Mouse (Mus musculus): ENCODE data around the gene Gpr162. TPM values are rescaled to one million over a fixed set of nuclear protein-coding genes. Genes with fewer than 3 reads are reported as not detected.
"Not testable (repeated sequence)": the region's sequence is repeated elsewhere in the genome, so short reads cannot be mapped to it uniquely, and the experiment has no call there.

Gene Gpr162
- polyA plus RNA-seq, 1 experiment = 52.6 TPM

- H3K4me1 ChIP-seq (ENCODE audit: control insufficient read depth, insufficient read depth, low read length) = peaks cover 27% of the 10 kb centered on the region
- no peak overlapping the region for H3K4me3 ChIP-seq (ENCODE audit: insufficient read depth, low read length)
- no peak overlapping the region for H3K27ac ChIP-seq (ENCODE audit: insufficient read depth, low read depth, low read length)
- TF ChIP-seq POLR2A (IDR thresholded peaks at IDR 0.05; ENCODE audit: borderline replicate concordance, low read depth, low read length) (no peak), CTCF (IDR thresholded peaks at IDR 0.05; ENCODE audit: low read depth, low read length) (no peak)
Observed at GRCm38 (mm10) chr6:124850535-124850934, 13.2 kb downstream of the Gpr162 start.

DNA sequence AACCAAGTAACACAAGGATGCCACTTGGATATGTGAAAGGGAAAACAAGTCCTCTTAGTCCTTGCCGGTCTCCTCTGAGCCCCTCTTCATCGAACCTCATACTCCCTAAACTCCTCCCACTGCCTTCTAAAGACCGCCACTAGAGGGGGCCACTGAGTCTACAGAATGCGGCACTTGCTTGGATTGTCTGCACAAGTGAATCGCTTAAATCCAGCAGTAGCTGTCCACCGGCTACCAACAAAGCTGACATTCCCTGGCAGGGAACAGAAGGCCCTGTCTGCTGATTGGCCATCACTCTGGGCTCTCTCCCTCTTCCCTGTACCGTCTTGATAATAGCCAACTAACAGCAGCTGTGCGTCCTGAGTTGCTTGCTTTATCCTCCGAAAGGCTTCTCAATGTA, 16.5 kb downstream of the Gpr162 start:
- H3K4me1 ChIP-seq (ENCODE audit: control insufficient read depth, insufficient read depth, low read length) = peaks cover 17% of the 10 kb centered on the region
- H3K4me3 ChIP-seq (ENCODE audit: insufficient read depth, low read length) = no peak overlapping the region
- TF ChIP-seq POLR2A (IDR thresholded peaks at IDR 0.05; ENCODE audit: borderline replicate concordance, low read depth, low read length) (no peak), CTCF (IDR thresholded peaks at IDR 0.05; ENCODE audit: low read depth, low read length) (peak; percentile 88)
- H3K27ac ChIP-seq (ENCODE audit: insufficient read depth, low read depth, low read length) = no peak overlapping the region

DNA sequence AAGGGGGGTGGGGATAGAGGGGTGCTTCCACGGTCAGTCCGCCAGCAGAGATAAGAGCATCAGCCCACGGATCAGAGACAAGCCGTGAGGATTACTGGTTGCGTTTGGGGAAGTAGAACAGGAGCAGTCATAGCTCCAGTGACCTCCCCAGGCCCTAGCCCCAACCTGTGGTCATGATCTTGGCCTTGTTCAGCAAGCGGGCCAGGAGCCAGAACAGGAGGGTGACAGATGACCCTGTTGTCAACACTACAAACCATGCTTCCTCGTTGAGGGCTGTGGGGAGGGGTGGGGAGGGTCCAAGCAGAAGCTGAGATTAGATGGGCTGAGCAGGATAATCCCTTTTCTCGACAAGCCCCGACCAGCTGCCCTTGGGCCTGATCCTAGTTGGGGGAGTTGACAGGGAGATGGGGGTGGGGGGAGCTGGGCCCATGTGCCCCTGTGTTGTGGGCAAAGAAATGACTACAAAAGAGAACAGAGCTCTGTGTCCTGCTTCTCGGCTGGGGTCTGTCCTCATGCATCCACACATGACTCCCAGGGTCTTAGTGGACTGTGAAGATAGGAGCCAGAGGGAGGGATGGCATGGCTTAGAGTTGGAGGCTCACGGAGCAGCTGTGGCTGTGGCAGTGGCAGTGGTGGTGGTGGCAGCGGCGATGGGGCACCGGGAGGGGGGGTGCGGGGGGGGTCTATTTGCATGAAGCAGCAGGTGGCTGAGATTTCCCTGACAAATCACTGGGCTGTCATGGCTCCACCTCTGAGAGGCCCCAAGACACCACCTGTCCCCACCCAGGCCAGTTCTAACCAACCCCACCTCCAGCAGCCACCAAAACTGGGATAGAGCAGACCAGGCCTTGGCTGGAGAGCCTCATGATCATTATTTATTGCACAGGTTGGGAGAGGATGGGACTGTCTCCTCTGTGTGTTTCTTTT, 23.3 kb downstream of the Gpr162 start, which contains the start of gene Gnb3:
Gnb3 (minus strand) TSS at position 35 of the 927 bp plus-strand sequence.
- no peak within 1 kb of the TSS for H3K27ac ChIP-seq (ENCODE audit: insufficient read depth, low read depth, low read length)
- H3K4me1 ChIP-seq (ENCODE audit: control insufficient read depth, insufficient read depth, low read length) = peaks cover 20% of the 10 kb centered on the region
- no peak for TF ChIP-seq POLR2A (IDR thresholded peaks at IDR 0.05; ENCODE audit: borderline replicate concordance, low read depth, low read length)
- no peak for TF ChIP-seq CTCF (IDR thresholded peaks at IDR 0.05; ENCODE audit: low read depth, low read length)
- H3K4me3 ChIP-seq (ENCODE audit: insufficient read depth, low read length) = no peak within 1 kb of the TSS

- Histone ChIP-seq H3K27ac (ENCODE audit: insufficient read depth, low read depth, low read length) (no peak overlapping the region), H3K4me1 (ENCODE audit: control insufficient read depth, insufficient read depth, low read length) (peaks cover 27% of the 10 kb centered on the region), H3K4me3 (ENCODE audit: insufficient read depth, low read length) (no peak overlapping the region)
- TF ChIP-seq CTCF (IDR thresholded peaks at IDR 0.05; ENCODE audit: low read depth, low read length) (no peak), POLR2A (IDR thresholded peaks at IDR 0.05; ENCODE audit: borderline replicate concordance, low read depth, low read length) (no peak)
Observed at GRCm38 (mm10) chr6:124839805-124840204, 24.0 kb downstream of the Gpr162 start.

- no peak for TF ChIP-seq CTCF (IDR thresholded peaks at IDR 0.05; ENCODE audit: low read depth, low read length)
- no peak for TF ChIP-seq POLR2A (IDR thresholded peaks at IDR 0.05; ENCODE audit: borderline replicate concordance, low read depth, low read length)
- H3K4me1 ChIP-seq (ENCODE audit: control insufficient read depth, insufficient read depth, low read length) = peaks cover 37% of the 10 kb centered on the region
- H3K27ac ChIP-seq (ENCODE audit: insufficient read depth, low read depth, low read length) = no peak overlapping the region
Observed at GRCm38 (mm10) chr6:124836411-124836810, 27.4 kb downstream of the Gpr162 start.

GRCm38 (mm10) chr6:124835531-124835930, 28.3 kb downstream of the Gpr162 start:
- Histone ChIP-seq H3K4me1 (ENCODE audit: control insufficient read depth, insufficient read depth, low read length) (peaks cover 37% of the 10 kb centered on the region), H3K4me3 (ENCODE audit: insufficient read depth, low read length) (no peak overlapping the region), H3K27ac (ENCODE audit: insufficient read depth, low read depth, low read length) (peak overlapping the region; percentile 91; the same call in 1 of the 2 replicates)
- TF ChIP-seq CTCF (IDR thresholded peaks at IDR 0.05; ENCODE audit: low read depth, low read length) (no peak), POLR2A (IDR thresholded peaks at IDR 0.05; ENCODE audit: borderline replicate concordance, low read depth, low read length) (no peak)

More at GRCm38 (mm10) chr6:124836411-124836810, 27.4 kb downstream of the Gpr162 start:
- H3K4me3 ChIP-seq (ENCODE audit: insufficient read depth, low read length) = no peak overlapping the region

DNA sequence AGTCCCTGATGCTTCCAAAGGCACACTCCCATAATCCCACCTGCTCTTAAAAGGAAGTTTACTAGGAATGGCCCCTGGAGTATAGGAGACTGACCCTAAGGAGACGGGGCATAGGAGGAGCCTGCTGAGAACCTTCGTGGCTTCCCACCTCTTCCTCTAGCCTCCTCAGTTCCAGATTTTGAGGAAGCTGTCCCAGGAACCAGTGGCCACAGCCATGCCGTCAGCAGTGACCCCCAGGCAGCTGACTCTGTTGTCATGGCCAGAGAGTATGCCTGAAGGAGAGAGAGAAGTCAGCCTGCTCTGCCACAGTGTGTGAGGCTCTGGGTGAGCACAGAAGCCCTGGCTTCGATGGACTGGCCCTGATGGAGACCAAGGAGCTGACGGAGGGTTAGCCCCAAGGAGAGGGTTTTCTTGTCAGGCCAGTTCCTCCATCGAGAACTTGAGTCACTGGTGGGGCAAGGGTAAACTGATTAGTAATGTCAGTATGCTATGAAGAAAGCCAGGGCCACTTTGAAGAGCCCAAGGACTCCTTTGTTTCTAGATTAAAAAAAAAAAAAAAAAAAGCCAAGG, 29.2 kb downstream of the Gpr162 start:
- 0 out of 2 replicates have a peak, but pooled peaks have one; percentile 24 for TF ChIP-seq POLR2A (IDR thresholded peaks at IDR 0.05; ENCODE audit: borderline replicate concordance, low read depth, low read length)
- TF ChIP-seq CTCF (IDR thresholded peaks at IDR 0.05; ENCODE audit: low read depth, low read length) = no peak
- peak overlapping the region; percentile 91 for H3K27ac ChIP-seq (ENCODE audit: insufficient read depth, low read depth, low read length)
- peaks cover 31% of the 10 kb centered on the region for H3K4me1 ChIP-seq (ENCODE audit: control insufficient read depth, insufficient read depth, low read length)
- H3K4me3 ChIP-seq (ENCODE audit: insufficient read depth, low read length) = 0 out of 2 replicates have a peak overlapping the region, but pooled peaks have one; percentile 23

DNA sequence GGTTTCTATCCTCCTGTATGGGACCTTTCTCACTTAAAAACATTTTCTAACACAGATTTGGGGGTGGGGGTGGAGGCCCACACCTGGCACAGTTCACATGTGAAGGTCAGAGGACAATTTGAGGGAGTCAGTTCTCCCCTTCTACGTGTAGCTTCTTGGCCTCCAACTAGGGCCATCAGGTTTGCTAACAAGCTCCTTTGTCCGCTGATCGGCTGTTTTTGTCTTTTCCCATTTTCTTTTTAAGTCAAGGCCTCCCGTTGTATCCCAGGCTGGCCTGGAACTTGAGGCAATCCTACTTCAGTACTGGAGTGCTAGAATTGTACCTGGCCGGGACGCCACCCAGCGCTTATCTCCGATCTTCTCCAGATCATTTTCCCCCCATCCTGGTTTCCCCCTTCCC, 32.1 kb downstream of the Gpr162 start:
- no peak overlapping the region for H3K27ac ChIP-seq (ENCODE audit: insufficient read depth, low read depth, low read length)
- peaks cover 32% of the 10 kb centered on the region for H3K4me1 ChIP-seq (ENCODE audit: control insufficient read depth, insufficient read depth, low read length)
- no peak overlapping the region for H3K4me3 ChIP-seq (ENCODE audit: insufficient read depth, low read length)
- TF ChIP-seq POLR2A (IDR thresholded peaks at IDR 0.05; ENCODE audit: borderline replicate concordance, low read depth, low read length) = no peak
- no peak for TF ChIP-seq CTCF (IDR thresholded peaks at IDR 0.05; ENCODE audit: low read depth, low read length)

- H3K4me3 ChIP-seq (ENCODE audit: insufficient read depth, low read length); H3K27ac ChIP-seq (ENCODE audit: insufficient read depth, low read depth, low read length): not testable (repeated sequence)
- H3K4me1 ChIP-seq (ENCODE audit: control insufficient read depth, insufficient read depth, low read length) = peaks cover 27% of the 10 kb centered on the region
Observed at GRCm38 (mm10) chr6:124831199-124831598, 32.6 kb downstream of the Gpr162 start.
